In genomic region chr7:6120104-6120503, GRCm38 (mm10) we compare ENCODE assay signal across 7 mouse cellular contexts. TPM values are rescaled to one million over a fixed set of nuclear protein-coding genes. Genes with fewer than 3 reads are reported as not detected.
A peak's percentile ranks its signal among the peaks of the same experiment; 100 is the strongest.
DNase-seq lines count a peak whose midpoint lies in the region; ATAC-seq and TF ChIP-seq lines count a peak whose summit lies in the region.
"Not testable (repeated sequence)": the region's sequence is repeated elsewhere in the genome, so short reads cannot be mapped to it uniquely, and the experiment has no call there.

No protein-coding gene starts in this region.

- DNase-seq in 416B (ENCODE audit: low read depth) (peak; percentile 53), ES-CJ7 (ENCODE audit: low read depth, low spot score) (peak; percentile 51)
- DNase-seq in heart, adult 11 months, result peak; percentile 59
- peak; percentile 37 for DNase-seq in kidney, adult 2 months
- not testable (repeated sequence) for DNase-seq in liver, embryonic 14.5 days (ENCODE audit: low read depth in 3 of 3, low spot score in 3 of 3)

- not testable (repeated sequence) for H3K27ac ChIP-seq in kidney, adult 2 months (ENCODE audit: insufficient read depth, low read depth, low read length); liver, embryonic 14.5 days

- not testable (repeated sequence) for TF ChIP-seq POLR2A in kidney, adult 2 months (IDR thresholded peaks at IDR 0.05; ENCODE audit: low read depth, low read length)

- TF ChIP-seq EP300 in liver, embryonic 14.5 days (IDR thresholded peaks at IDR 0.05; ENCODE audit: low read depth), result not testable (repeated sequence)

- not testable (repeated sequence) for H3K36me3 ChIP-seq in kidney, adult 2 months (ENCODE audit: control insufficient read depth, insufficient read depth, low read length); liver, embryonic 14.5 days (replicated peaks; ENCODE audit: control insufficient read depth, insufficient read depth, low read depth)

- H3K4me3 ChIP-seq in kidney, adult 2 months (ENCODE audit: insufficient read depth, low read depth, low read length); liver, embryonic 14.5 days (ENCODE audit: insufficient read depth in 1 of 2, low read depth in 2 of 2, low read length in 2 of 2): not testable (repeated sequence)

- H3K4me2 ChIP-seq in liver, embryonic 14.5 days (ENCODE audit: low read depth), result not testable (repeated sequence)

- not testable (repeated sequence) for H3K4me1 ChIP-seq in kidney, adult 2 months (ENCODE audit: control insufficient read depth, insufficient read depth, low read length); liver, embryonic 14.5 days (replicated peaks; ENCODE audit: control insufficient read depth in 2 of 2, insufficient read depth in 2 of 2, low read length in 1 of 2)

- H3K27me3 ChIP-seq in kidney, adult 2 months (replicated peaks; ENCODE audit: control insufficient read depth, insufficient read depth, low read length); liver, embryonic 14.5 days (ENCODE audit: control insufficient read depth, insufficient read depth, low read length): not testable (repeated sequence)

- peak; percentile 63; the same call in 1 of the 2 replicates for ATAC-seq in common myeloid progenitor, adult 5-6 weeks (replicated peaks; ENCODE audit: low read depth, poor library complexity, severe bottlenecking)
- not testable (repeated sequence) for ATAC-seq in liver, embryonic 14.5 days (ENCODE audit: insufficient read depth)
- ATAC-seq in megakaryocyte progenitor cell, adult 5-6 weeks (replicated peaks; ENCODE audit: poor library complexity), result peak; percentile 68

- not testable (repeated sequence) for H3K9ac ChIP-seq in liver, embryonic 14.5 days (replicated peaks)

- H3K9me3 ChIP-seq in liver, embryonic 14.5 days (ENCODE audit: control insufficient read depth, low read length), result not testable (repeated sequence)

- WGBS in kidney, adult 2 months, result 79% methylated on average over 2 of the region's 2 CpGs
- 56% methylated on average over 2 of the region's 2 CpGs for WGBS in liver, embryonic 14.5 days (ENCODE audit: insufficient replicate concordance)

- 0 out of 2 replicates have a peak, but pooled peaks have one; percentile 22 for TF ChIP-seq CTCF in kidney, adult 2 months (conservative IDR thresholded peaks at IDR 0.05; ENCODE audit: insufficient read depth, insufficient read length, low read depth, low read length)
- peak; percentile 16; the same call in 1 of the 2 replicates for TF ChIP-seq CTCF in liver, embryonic 14.5 days (IDR thresholded peaks at IDR 0.05; ENCODE audit: low read depth)

RNA-seq across cellular contexts. Expression of gene Zfp787, which starts 35.7 kb away (rescaled TPM):
- total RNA-seq in common myeloid progenitor, adult 5-6 weeks (2017), result 20.0 and 25.5 TPM in 2 replicates
- polyA plus RNA-seq in kidney, adult 2 months (2012; rRNA removed), result 54.2 and 66.1 TPM in 2 replicates
- 11.6 and 12.5 TPM in 2 replicates for polyA plus RNA-seq in liver, embryonic 14.5 days (2012; rRNA removed)
- polyA plus RNA-seq in liver, embryonic 14.5 days (2014; fragmentation: Nextera tagmentation; extraction: Ambion mirVana), result 6.7 and 6.9 TPM in 2 replicates
- total RNA-seq in megakaryocyte progenitor cell, adult 5-6 weeks (2015), result 14.3 and 17.8 TPM in 2 replicates
- 20.4 and 24.8 TPM in 2 replicates for total RNA-seq in megakaryocyte progenitor cell, adult 5-6 weeks (2017)

RNA-seq across cellular contexts. Expression of gene Zfp444, which starts 51.9 kb away (rescaled TPM):
- total RNA-seq in common myeloid progenitor, adult 5-6 weeks (2017), result 15.2 and 31.9 TPM in 2 replicates
- 47.1 and 65.2 TPM in 2 replicates for polyA plus RNA-seq in kidney, adult 2 months (2012; rRNA removed)
- polyA plus RNA-seq in liver, embryonic 14.5 days (2012; rRNA removed), result 10.1 and 13.8 TPM in 2 replicates
- polyA plus RNA-seq in liver, embryonic 14.5 days (2014; fragmentation: Nextera tagmentation; extraction: Ambion mirVana), result 15.0 and 16.3 TPM in 2 replicates
- total RNA-seq in megakaryocyte progenitor cell, adult 5-6 weeks (2015), result 4.1 and 6.2 TPM in 2 replicates
- 16.4 and 20.9 TPM in 2 replicates for total RNA-seq in megakaryocyte progenitor cell, adult 5-6 weeks (2017)
